Mouse (Mus musculus) C2C12 (cell line): ENCODE measurements around the gene Capn5.

Experiments
- CTCF ChIP-seq: IDR thresholded peaks from one replicate; pipeline ENCODE4 v1.5.1; 2011; ENCODE audit not compliant: control insufficient read depth, insufficient read depth, insufficient read length
- MAX ChIP-seq: IDR thresholded peaks from one replicate; pipeline ENCODE4 v1.6.1; 2011; ENCODE audit warnings: mild to moderate bottlenecking, control low read depth
- MYOD1 ChIP-seq: IDR thresholded peaks from one replicate; pipeline ENCODE4 v1.6.1; 2011; ENCODE audit warnings: low read depth; ENCODE audit not compliant: control insufficient read depth, insufficient read length
- MYOG ChIP-seq: IDR thresholded peaks from one replicate; pipeline ENCODE4 v1.6.1; 2011; ENCODE audit not compliant: control insufficient read depth, insufficient read length; ENCODE audit errors: extremely low read depth
- USF1 ChIP-seq: IDR thresholded peaks from one replicate; pipeline ENCODE4 v1.6.1; 2011; ENCODE audit warnings: low read depth, mild to moderate bottlenecking, control low read depth, moderate library complexity

DNA sequence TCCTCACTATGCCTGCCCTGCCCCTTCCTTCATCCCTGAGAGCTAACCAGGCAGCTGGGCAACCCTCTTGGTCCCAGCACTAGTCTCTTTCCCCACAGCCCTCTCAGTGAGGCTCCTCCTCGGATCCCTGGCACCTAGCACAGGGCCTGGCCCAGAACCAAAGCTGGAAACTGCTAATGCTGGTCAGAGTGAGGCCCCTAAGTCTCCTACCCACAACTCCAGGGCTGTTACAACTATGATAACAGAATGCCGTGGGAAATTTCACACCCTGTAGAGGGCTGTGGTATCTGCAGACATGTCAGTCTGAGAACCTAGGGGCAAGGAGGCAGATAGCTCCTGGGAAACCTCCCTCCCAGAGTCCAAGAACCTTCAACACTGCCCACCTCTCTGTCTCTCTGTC lies 37.5 kb downstream of the Capn5 start:
- TF ChIP-seq CTCF (no peak), MYOG (no peak), USF1 (no peak), MYOD1 (no peak), MAX (no peak)
